Mouse (Mus musculus) spleen, adult 10 weeks (tissue): ENCODE data around the gene Litaf. TPM values are rescaled to one million over a fixed set of nuclear protein-coding genes. Genes with fewer than 3 reads are reported as not detected.

Experiments
- polyA plus RNA-seq: library from polyadenylated mRNA; stranded (reverse); fragments of 350-450 nt; fragmentation: Illumina TruSeq; extraction: RNeasy Lipid Tissue Mini Kit (QIAGEN cat#74804); gene quantifications from one replicate; pipeline ENCODE4 v1.2.3, GENCODE M21; 2015; ENCODE audit warnings: low replicate concordance; ENCODE audit not compliant: insufficient read depth

Litaf gene
- polyA plus RNA-seq: 50.1 TPM

DNA sequence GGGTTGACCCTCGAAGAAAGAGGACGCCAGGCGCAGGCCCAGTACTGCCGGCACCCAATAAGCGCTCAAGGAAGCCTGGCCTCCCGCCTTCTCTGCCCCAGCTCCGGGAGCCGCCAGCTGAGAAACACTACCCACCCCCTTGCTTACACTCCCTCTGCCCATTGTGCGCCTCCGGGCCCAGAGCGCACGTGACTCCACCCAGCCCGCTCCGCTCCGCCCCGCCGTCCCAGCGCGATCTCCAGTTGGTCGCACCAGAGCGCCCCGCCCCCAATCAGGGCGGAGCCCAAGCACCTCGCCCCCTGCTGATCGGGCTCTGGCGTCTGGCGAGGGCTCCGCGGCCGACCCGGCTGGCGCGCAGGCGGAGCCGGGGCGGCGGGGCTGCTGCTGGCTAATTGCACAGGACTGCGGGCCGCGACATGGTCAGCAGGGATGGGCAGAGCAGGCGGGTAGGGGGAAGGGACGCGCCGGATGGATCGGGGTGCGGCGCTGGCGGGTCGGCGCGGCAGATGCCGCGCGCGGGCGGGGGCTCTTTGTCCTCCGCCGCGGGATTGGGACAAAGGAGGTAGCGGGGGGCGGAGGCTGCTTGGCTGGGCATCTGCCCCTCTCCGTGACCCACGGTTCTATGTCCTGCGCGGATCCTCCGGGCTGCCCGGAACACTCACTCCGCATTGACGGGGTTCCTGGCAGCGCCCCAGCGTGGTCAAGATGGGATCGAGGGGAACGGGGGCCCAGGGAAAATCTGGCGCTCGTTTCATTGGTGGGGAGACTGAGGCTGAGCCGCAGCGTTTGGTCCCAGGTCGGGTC, at the start of gene Litaf:
TSS of gene Litaf (minus strand) at position 129 of the 804 bp plus-strand sequence.

DNA sequence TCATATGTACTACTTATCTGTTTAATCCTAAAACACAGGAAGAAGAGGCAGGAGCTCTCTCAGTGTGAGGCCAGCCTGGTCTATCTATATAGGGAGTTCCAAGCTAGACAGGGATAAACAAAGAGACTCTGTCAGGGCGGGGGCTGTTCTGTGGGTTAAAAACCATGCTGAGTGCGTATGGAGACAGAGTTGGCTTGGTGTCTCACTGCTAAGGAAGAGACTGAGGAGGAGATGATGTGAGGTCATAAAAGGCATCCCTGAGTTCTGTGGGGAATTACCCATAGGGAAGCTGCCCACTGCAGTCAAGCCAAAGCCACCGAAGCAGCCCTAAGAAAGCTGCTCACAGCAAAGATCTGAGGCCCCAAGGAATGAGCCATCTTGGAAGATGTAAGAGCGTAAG, 5.3 kb downstream of the Litaf start, which contains the start of gene Snn:
TSS of gene Snn (plus strand) at position 301 of the 400 bp plus-strand sequence.

Other genes starting within 250 kb of the Litaf start
- gene Rmi2, start 231.1 kb downstream of the Litaf start, polyA plus RNA-seq: 1.9 TPM
- 256 TPM for gene Snn, start 5.2 kb downstream of the Litaf start, polyA plus RNA-seq
- gene Txndc11, start 68.5 kb upstream of the Litaf start, polyA plus RNA-seq: 41.9 TPM
- gene Zc3h7a, start 110.2 kb upstream of the Litaf start, polyA plus RNA-seq: 520 TPM
- gene Rsl1d1, start 137.2 kb upstream of the Litaf start, polyA plus RNA-seq: 137 TPM
- gene Gspt1, start 188.2 kb upstream of the Litaf start, polyA plus RNA-seq: 148 TPM
- 3.1 TPM for gene Tnfrsf17, start 247.7 kb upstream of the Litaf start, polyA plus RNA-seq